Mouse (Mus musculus) frontal cortex, postnatal 10 days (tissue): ENCODE results near the gene Galc.
"Not testable (repeated sequence)": the region's sequence is repeated elsewhere in the genome, so short reads cannot be mapped to it uniquely, and the experiment has no call there.

Source experiments
- DNase-seq, 2 experiments: peaks; one replicate each; pipeline ENCODE4 v3.0.0; 2022; ENCODE audit warnings: low spot score in 2 of 2, mixed read lengths in 1 of 2

Gene Galc

GRCm38 (mm10) chr12:98255373-98255995, 3.8 kb downstream of the Galc start:
- DNase-seq: no peak

GRCm38 (mm10) chr12:98252417-98252816, 6.8 kb downstream of the Galc start:
- DNase-seq: no peak

- no peak for DNase-seq
These were observed 8.9 kb downstream of the Galc start for GRCm38 (mm10) chr12:98250327-98250726.

GRCm38 (mm10) chr12:98249671-98250070, 9.6 kb downstream of the Galc start:
- DNase-seq: no peak

GRCm38 (mm10) chr12:98246835-98247234, 12.4 kb downstream of the Galc start:
- DNase-seq: no peak

GRCm38 (mm10) chr12:98244865-98245264, 14.4 kb downstream of the Galc start:
- DNase-seq: no peak

- DNase-seq: no peak
These were observed 15.1 kb downstream of the Galc start for GRCm38 (mm10) chr12:98244161-98244560.

- DNase-seq: not testable (repeated sequence)
These were observed 20.8 kb downstream of the Galc start for GRCm38 (mm10) chr12:98238478-98238877.

GRCm38 (mm10) chr12:98227037-98227436, 32.2 kb downstream of the Galc start:
- DNase-seq: no peak

- DNase-seq: no peak
These were observed 36.0 kb downstream of the Galc start for GRCm38 (mm10) chr12:98223286-98223685.

- DNase-seq: no peak
These were observed 42.8 kb downstream of the Galc start for GRCm38 (mm10) chr12:98216432-98216831.

GRCm38 (mm10) chr12:98215512-98215911, 43.7 kb downstream of the Galc start:
- no peak for DNase-seq

GRCm38 (mm10) chr12:98214191-98214590, 45.1 kb downstream of the Galc start:
- DNase-seq: no peak

- DNase-seq: no peak
These were observed 45.5 kb downstream of the Galc start for GRCm38 (mm10) chr12:98213791-98214190.

GRCm38 (mm10) chr12:98213332-98213731, 45.9 kb downstream of the Galc start:
- DNase-seq: no peak

GRCm38 (mm10) chr12:98212457-98213175, 46.6 kb downstream of the Galc start:
- DNase-seq: no peak

- no peak for DNase-seq
These were observed 48.8 kb downstream of the Galc start for GRCm38 (mm10) chr12:98210495-98210894.

GRCm38 (mm10) chr12:98208104-98208503, 51.2 kb downstream of the Galc start:
- no peak for DNase-seq

- no peak for DNase-seq
These were observed 53.7 kb downstream of the Galc start for GRCm38 (mm10) chr12:98205450-98206051.

- no peak for DNase-seq
These were observed 61.9 kb downstream of the Galc start for GRCm38 (mm10) chr12:98197401-98197800.

GRCm38 (mm10) chr12:98190201-98190600, 69.1 kb downstream of the Galc start:
- DNase-seq: no peak

GRCm38 (mm10) chr12:98189096-98189495, 70.2 kb downstream of the Galc start:
- no peak for DNase-seq
